ENCODE assay signal across 8 mouse cellular contexts in genomic region chr10:111108658-111109633, GRCm38 (mm10). TPM values are rescaled to one million over a fixed set of nuclear protein-coding genes. Genes with fewer than 3 reads are reported as not detected.
DNase-seq lines count a peak whose midpoint lies in the region; ATAC-seq and TF ChIP-seq lines count a peak whose summit lies in the region.

No protein-coding gene starts in this region.

- no peak overlapping the region for H3K4me3 ChIP-seq in intestine, embryonic 16.5 days (ENCODE audit: low read length)
- H3K4me3 ChIP-seq in limb, embryonic 11.5 days (ENCODE audit: low read depth, low read length) = no peak overlapping the region
- H3K4me3 ChIP-seq in midbrain, embryonic 11.5 days (ENCODE audit: low read depth, low read length) = no peak overlapping the region
- peak overlapping the region; percentile 42; the same call in 1 of the 2 replicates for H3K4me3 ChIP-seq in small intestine, adult 2 months (ENCODE audit: low read depth, low read length)

- H3K27me3 ChIP-seq in intestine, embryonic 16.5 days (replicated peaks; ENCODE audit: control insufficient read depth, insufficient read depth, low read length) = no peaks in the 10 kb centered on the region
- H3K27me3 ChIP-seq in limb, embryonic 11.5 days (ENCODE audit: control insufficient read depth, insufficient read depth, low read length) = no peaks in the 10 kb centered on the region
- H3K27me3 ChIP-seq in midbrain, embryonic 11.5 days (ENCODE audit: control insufficient read depth, insufficient read depth, low read length) = no peaks in the 10 kb centered on the region
- H3K27me3 ChIP-seq in small intestine, adult 2 months (ENCODE audit: control insufficient read depth, insufficient read depth, low read length) = no peaks in the 10 kb centered on the region

- no peak overlapping the region for H3K27ac ChIP-seq in intestine, embryonic 16.5 days (ENCODE audit: low read length)
- H3K27ac ChIP-seq in limb, embryonic 11.5 days (replicated peaks; ENCODE audit: low read depth, low read length) = no peak overlapping the region
- no peak overlapping the region for H3K27ac ChIP-seq in midbrain, embryonic 11.5 days (ENCODE audit: low read depth, low read length)
- H3K27ac ChIP-seq in small intestine, adult 2 months (ENCODE audit: insufficient read depth, low read depth, low read length) = no peak overlapping the region

- peak overlapping the region; percentile 43 for H3K4me2 ChIP-seq in intestine, embryonic 16.5 days (ENCODE audit: low read depth, low read length)
- H3K4me2 ChIP-seq in limb, embryonic 11.5 days (ENCODE audit: low read depth, severe bottlenecking) = no peak overlapping the region
- no peak overlapping the region; the same call in 1 of the 2 replicates for H3K4me2 ChIP-seq in midbrain, embryonic 11.5 days

- TF ChIP-seq CTCF in small intestine, adult 2 months (IDR thresholded peaks at IDR 0.05; ENCODE audit: extremely low read depth, insufficient read length, insufficient replicate concordance, low read depth, low read length) = peak; percentile 74; the same call in 1 of the 2 replicates

- no peaks in the 10 kb centered on the region for H3K36me3 ChIP-seq in intestine, embryonic 16.5 days (ENCODE audit: control insufficient read depth, insufficient read depth, low read length)
- H3K36me3 ChIP-seq in limb, embryonic 11.5 days (ENCODE audit: control insufficient read depth, insufficient read depth, low read length) = no peaks in the 10 kb centered on the region
- no peaks in the 10 kb centered on the region for H3K36me3 ChIP-seq in midbrain, embryonic 11.5 days (ENCODE audit: control insufficient read depth, insufficient read depth, low read length)
- no peaks in the 10 kb centered on the region for H3K36me3 ChIP-seq in small intestine, adult 2 months (ENCODE audit: control insufficient read depth, insufficient read depth, low read length)

- H3K4me1 ChIP-seq in intestine, embryonic 16.5 days (ENCODE audit: control insufficient read depth, insufficient read depth, low read length) = no peaks in the 10 kb centered on the region
- no peaks in the 10 kb centered on the region for H3K4me1 ChIP-seq in limb, embryonic 11.5 days (ENCODE audit: control insufficient read depth, insufficient read depth, low read length)
- no peaks in the 10 kb centered on the region for H3K4me1 ChIP-seq in midbrain, embryonic 11.5 days (ENCODE audit: control insufficient read depth, insufficient read depth, low read length)
- no peaks in the 10 kb centered on the region for H3K4me1 ChIP-seq in small intestine, adult 2 months (ENCODE audit: control insufficient read depth, insufficient read depth, insufficient read length, low read length)

- H3K9ac ChIP-seq in intestine, embryonic 16.5 days (ENCODE audit: low read depth, low read length) = no peak overlapping the region
- H3K9ac ChIP-seq in limb, embryonic 11.5 days (ENCODE audit: low read length) = no peak overlapping the region
- H3K9ac ChIP-seq in midbrain, embryonic 11.5 days (ENCODE audit: low read length) = no peak overlapping the region

- peak; percentile 44 for DNase-seq in urinary bladder, postnatal 25 days (ENCODE audit: low spot score)
- DNase-seq in urinary bladder, adult 2 months (ENCODE audit: low spot score) = no peak
- DNase-seq in cerebellum, postnatal 14 days = peak; percentile 85 to 86
- DNase-seq in frontal cortex, postnatal 14 days (ENCODE audit: low spot score in 2 of 2) = peak; percentile 56 to 70
- DNase-seq in limb, embryonic 11.5 days (ENCODE audit: low spot score) = peak; percentile 72
- peak; percentile 93 for DNase-seq in midbrain, embryonic 11.5 days (ENCODE audit: low spot score, missing footprints)

- no peak for TF ChIP-seq POLR2A in small intestine, adult 2 months (IDR thresholded peaks at IDR 0.05; ENCODE audit: low read depth, low read length)

- H3K9me3 ChIP-seq in intestine, embryonic 16.5 days (ENCODE audit: control insufficient read depth, low read length) = no peaks in the 10 kb centered on the region
- no peaks in the 10 kb centered on the region for H3K9me3 ChIP-seq in limb, embryonic 11.5 days (ENCODE audit: control insufficient read depth, low read length)
- no peaks in the 10 kb centered on the region for H3K9me3 ChIP-seq in midbrain, embryonic 11.5 days (ENCODE audit: control insufficient read depth, low read length)

- WGBS in intestine, embryonic 16.5 days = 46% methylated on average over 24 of the region's 24 CpGs
- 55% methylated on average over 24 of the region's 24 CpGs for WGBS in limb, embryonic 11.5 days
- WGBS in midbrain, embryonic 11.5 days = 49% methylated on average over 24 of the region's 24 CpGs
- WGBS in small intestine, adult 2 months = 38% methylated on average over 24 of the region's 24 CpGs

- ATAC-seq in intestine, embryonic 16.5 days = no peak
- no peak for ATAC-seq in limb, embryonic 11.5 days (ENCODE audit: insufficient number of reproducible peaks, low FRiP score, low TSS enrichment, low read depth)
- peak; percentile 42; the same call in 1 of the 2 replicates for ATAC-seq in midbrain, embryonic 11.5 days (ENCODE audit: low FRiP score)

RNA-seq across cellular contexts. Expression of gene Osbpl8, which starts 55.6 kb away (rescaled TPM):
- 10.7 and 11.3 TPM in 2 replicates for polyA plus RNA-seq in urinary bladder, adult 2 months (2012; rRNA removed)
- 3.0 TPM in 2 replicates for polyA plus RNA-seq in intestine, embryonic 16.5 days (2015; fragmentation: Nextera tagmentation; extraction: Ambion mirVana)
- 9.1 and 10.4 TPM in 2 replicates for polyA plus RNA-seq in limb, embryonic 11.5 days (2014; fragmentation: Nextera tagmentation; extraction: Ambion mirVana)
- 11.9 and 15.0 TPM in 2 replicates for polyA plus RNA-seq in midbrain, embryonic 11.5 days (2014; fragmentation: Nextera tagmentation; extraction: Ambion mirVana)
- 0.67 and 1.1 TPM in 2 replicates for polyA plus RNA-seq in small intestine, adult 2 months (2012; rRNA removed)
